Mouse (Mus musculus): ENCODE measurements around the gene Fam136a. TPM values are rescaled to one million over a fixed set of nuclear protein-coding genes. Genes with fewer than 3 reads are reported as not detected.

Fam136a gene
- polyA plus RNA-seq, 1 experiment, result 32.0 TPM

- H3ac ChIP-seq (ENCODE audit: control insufficient read depth, insufficient read length, low read depth), result peak overlapping the region; percentile 71
- H3K4me3 ChIP-seq (ENCODE audit: insufficient read depth, poor library complexity, severe bottlenecking), result peak overlapping the region; percentile 63
- peaks cover 17% of the 10 kb centered on the region for H3K36me3 ChIP-seq (ENCODE audit: control insufficient read depth, insufficient read depth)
- no peaks in the 10 kb centered on the region for H3K27me3 ChIP-seq (ENCODE audit: control insufficient read depth, insufficient read depth, insufficient read length)
- H3K79me2 ChIP-seq (ENCODE audit: control insufficient read depth, insufficient read depth), result peaks cover 16% of the 10 kb centered on the region
- H3K79me3 ChIP-seq (ENCODE audit: low read depth), result peaks cover 3% of the 10 kb centered on the region
- no peak for TF ChIP-seq CEBPB (IDR thresholded peaks at IDR 0.05; ENCODE audit: low read depth)
- no peak for TF ChIP-seq FOSL1 (IDR thresholded peaks at IDR 0.05; ENCODE audit: insufficient read depth, low read length, poor library complexity, severe bottlenecking)
Measured at GRCm38 (mm10) chr6:86366125-86366852, 843 bp downstream of the Fam136a start.

- peaks cover 17% of the 10 kb centered on the region for H3K36me3 ChIP-seq (ENCODE audit: control insufficient read depth, insufficient read depth)
- H3K27me3 ChIP-seq (ENCODE audit: control insufficient read depth, insufficient read depth, insufficient read length), result no peaks in the 10 kb centered on the region
- TF ChIP-seq USF1 (IDR thresholded peaks at IDR 0.05; ENCODE audit: low read depth) (no peak), CTCF (IDR thresholded peaks at IDR 0.05; ENCODE audit: control insufficient read depth, insufficient read depth, insufficient read length) (no peak), MYOG (IDR thresholded peaks at IDR 0.05; ENCODE audit: control insufficient read depth, extremely low read depth, insufficient read length) (no peak), MYOD1 (IDR thresholded peaks at IDR 0.05; ENCODE audit: control insufficient read depth, insufficient read length, low read depth) (no peak), CEBPB (IDR thresholded peaks at IDR 0.05; ENCODE audit: low read depth) (no peak), FOSL1 (IDR thresholded peaks at IDR 0.05; ENCODE audit: insufficient read depth, low read length, poor library complexity, severe bottlenecking) (no peak), MAX (IDR thresholded peaks at IDR 0.05) (no peak)
- H3K4me3 ChIP-seq (ENCODE audit: insufficient read depth, poor library complexity, severe bottlenecking), result no peak overlapping the region
- H3ac ChIP-seq (ENCODE audit: control insufficient read depth, insufficient read length, low read depth), result no peak overlapping the region
- H3K79me3 ChIP-seq (ENCODE audit: low read depth), result peaks cover 7% of the 10 kb centered on the region
- H3K79me2 ChIP-seq (ENCODE audit: control insufficient read depth, insufficient read depth), result peaks cover 21% of the 10 kb centered on the region
Measured at GRCm38 (mm10) chr6:86366853-86367249, 1.4 kb downstream of the Fam136a start.

- Histone ChIP-seq H3ac (ENCODE audit: control insufficient read depth, insufficient read length, low read depth) (no peak overlapping the region), H3K36me3 (ENCODE audit: control insufficient read depth, insufficient read depth) (peaks cover 23% of the 10 kb centered on the region), H3K79me3 (ENCODE audit: low read depth) (peaks cover 23% of the 10 kb centered on the region), H3K27me3 (ENCODE audit: control insufficient read depth, insufficient read depth, insufficient read length) (no peaks in the 10 kb centered on the region), H3K4me3 (ENCODE audit: insufficient read depth, poor library complexity, severe bottlenecking) (no peak overlapping the region), H3K79me2 (ENCODE audit: control insufficient read depth, insufficient read depth) (peaks cover 38% of the 10 kb centered on the region)
- TF ChIP-seq CEBPB (IDR thresholded peaks at IDR 0.05; ENCODE audit: low read depth), result no peak
- no peak for TF ChIP-seq MYOG (IDR thresholded peaks at IDR 0.05; ENCODE audit: control insufficient read depth, extremely low read depth, insufficient read length)
- no peak for TF ChIP-seq MAX (IDR thresholded peaks at IDR 0.05)
- TF ChIP-seq CTCF (IDR thresholded peaks at IDR 0.05; ENCODE audit: control insufficient read depth, insufficient read depth, insufficient read length), result no peak
- no peak for TF ChIP-seq USF1 (IDR thresholded peaks at IDR 0.05; ENCODE audit: low read depth)
Measured at GRCm38 (mm10) chr6:86368479-86368878, 3.0 kb downstream of the Fam136a start.

GRCm38 (mm10) chr6:86370093-86370713, 4.8 kb downstream of the Fam136a start:
- Histone ChIP-seq H3K79me2 (ENCODE audit: control insufficient read depth, insufficient read depth) (peaks cover 55% of the 10 kb centered on the region), H3K36me3 (ENCODE audit: control insufficient read depth, insufficient read depth) (peaks cover 38% of the 10 kb centered on the region), H3ac (ENCODE audit: control insufficient read depth, insufficient read length, low read depth) (peak overlapping the region; percentile 72), H3K27me3 (ENCODE audit: control insufficient read depth, insufficient read depth, insufficient read length) (no peaks in the 10 kb centered on the region), H3K4me3 (ENCODE audit: insufficient read depth, poor library complexity, severe bottlenecking) (no peak overlapping the region), H3K79me3 (ENCODE audit: low read depth) (peaks cover 40% of the 10 kb centered on the region)
- TF ChIP-seq MYOD1 (IDR thresholded peaks at IDR 0.05; ENCODE audit: control insufficient read depth, insufficient read length, low read depth), result no peak
- no peak for TF ChIP-seq CEBPB (IDR thresholded peaks at IDR 0.05; ENCODE audit: low read depth)
- no peak for TF ChIP-seq FOSL1 (IDR thresholded peaks at IDR 0.05; ENCODE audit: insufficient read depth, low read length, poor library complexity, severe bottlenecking)
- TF ChIP-seq MAX (IDR thresholded peaks at IDR 0.05), result no peak
- TF ChIP-seq USF1 (IDR thresholded peaks at IDR 0.05; ENCODE audit: low read depth), result no peak
- no peak for TF ChIP-seq CTCF (IDR thresholded peaks at IDR 0.05; ENCODE audit: control insufficient read depth, insufficient read depth, insufficient read length)
- no peak for TF ChIP-seq MYOG (IDR thresholded peaks at IDR 0.05; ENCODE audit: control insufficient read depth, extremely low read depth, insufficient read length)

- Histone ChIP-seq H3K27me3 (ENCODE audit: control insufficient read depth, insufficient read depth, insufficient read length) (no peaks in the 10 kb centered on the region), H3K4me3 (ENCODE audit: insufficient read depth, poor library complexity, severe bottlenecking) (peak within 1 kb of the TSS; percentile 82), H3K79me3 (ENCODE audit: low read depth) (peaks cover 46% of the 10 kb centered on the region), H3K36me3 (ENCODE audit: control insufficient read depth, insufficient read depth) (peaks cover 44% of the 10 kb centered on the region), H3K79me2 (ENCODE audit: control insufficient read depth, insufficient read depth) (peaks cover 59% of the 10 kb centered on the region), H3ac (ENCODE audit: control insufficient read depth, insufficient read length, low read depth) (peak within 1 kb of the TSS; percentile 97)
- no peak for TF ChIP-seq CEBPB (IDR thresholded peaks at IDR 0.05; ENCODE audit: low read depth)
- TF ChIP-seq FOSL1 (IDR thresholded peaks at IDR 0.05; ENCODE audit: insufficient read depth, low read length, poor library complexity, severe bottlenecking), result no peak
- TF ChIP-seq MAX (IDR thresholded peaks at IDR 0.05), result no peak
- no peak for TF ChIP-seq CTCF (IDR thresholded peaks at IDR 0.05; ENCODE audit: control insufficient read depth, insufficient read depth, insufficient read length)
- TF ChIP-seq MYOD1 (IDR thresholded peaks at IDR 0.05; ENCODE audit: control insufficient read depth, insufficient read length, low read depth), result no peak
- no peak for TF ChIP-seq MYOG (IDR thresholded peaks at IDR 0.05; ENCODE audit: control insufficient read depth, extremely low read depth, insufficient read length)
- TF ChIP-seq USF1 (IDR thresholded peaks at IDR 0.05; ENCODE audit: low read depth), result no peak
Measured at GRCm38 (mm10) chr6:86370764-86371339, 5.4 kb downstream of the Fam136a start, which contains the start of gene Snrpg. Snrpg (plus strand) TSS chr6:86371304.
